Comparison of ENCODE assay signal across 25 mouse cellular contexts in the genomic region with DNA sequence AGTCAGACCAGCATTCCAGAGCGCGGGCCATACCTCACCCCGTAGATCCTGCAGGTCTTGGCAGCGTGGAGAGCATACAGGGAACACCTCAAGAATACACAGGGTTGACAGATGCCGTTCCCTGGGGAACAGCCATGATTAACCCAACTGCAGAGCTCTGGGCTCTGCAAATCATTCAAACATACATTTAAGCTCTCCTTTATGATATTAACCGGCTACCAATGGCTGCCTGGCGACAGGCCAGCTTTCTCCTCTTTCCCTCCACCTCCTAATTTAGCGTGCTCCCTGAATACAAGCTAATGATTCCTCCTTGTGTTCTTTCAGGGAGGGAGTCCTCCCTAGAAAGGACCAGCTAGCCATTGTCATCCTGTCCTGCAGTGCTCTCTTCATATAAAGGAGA.
A peak's percentile ranks its signal among the peaks of the same experiment; 100 is the strongest.
DNase-seq lines count a peak whose midpoint lies in the region; ATAC-seq lines count a peak whose summit lies in the region.
"Had no signal": no experiment of that assay in that cellular context is flagged by ENCODE, and none has a peak within 500 bp of the region (broad histone marks: within the 10 kb centered on the region; RNA-seq: fewer than 3 reads in every experiment).

No protein-coding gene starts in this region.

- H3K27me3 ChIP-seq in forebrain, embryonic 14.5 days (replicated peaks; ENCODE audit: control insufficient read depth, insufficient read depth, low read length): no peaks in the 10 kb centered on the region
- H3K27me3 ChIP-seq in forebrain, embryonic 15.5 days: no peaks in the 10 kb centered on the region
- no peaks in the 10 kb centered on the region for H3K27me3 ChIP-seq in neural tube, embryonic 11.5 days (ENCODE audit: control insufficient read depth, insufficient read depth, low read length)
- H3K27me3 ChIP-seq in neural tube, embryonic 15.5 days (replicated peaks): no peaks in the 10 kb centered on the region
- peaks cover 11% of the 10 kb centered on the region for H3K27me3 ChIP-seq in liver, embryonic 12.5 days (replicated peaks)
- H3K27me3 ChIP-seq: kidney, embryonic 15.5 days; limb, embryonic 15.5 days; neural tube, embryonic 12.5 days had no signal

- intact Hi-C loops in left cerebral cortex, postnatal 4 days (cut with DNase I): no loop called here

- no peak for ATAC-seq in forebrain, embryonic 14.5 days
- ATAC-seq in forebrain, embryonic 15.5 days (replicated peaks): no peak
- no peak for ATAC-seq in neural tube, embryonic 11.5 days (ENCODE audit: insufficient read depth, low FRiP score, low TSS enrichment)
- no peak for ATAC-seq in neural tube, embryonic 15.5 days (ENCODE audit: low FRiP score)
- ATAC-seq in liver, embryonic 12.5 days: no peak
- ATAC-seq: forebrain, embryonic 16.5 days had no signal

- DNase-seq in forebrain, embryonic 14.5 days (ENCODE audit: low spot score): peak; percentile 51
- DNase-seq in left cerebral cortex, postnatal 4 days: peak; percentile 8
- no peak for DNase-seq in left cerebral cortex, adult 18-20 months (ENCODE audit: low spot score in 2 of 2)
- DNase-seq in neural tube, embryonic 11.5 days (ENCODE audit: low spot score): peak; percentile 30
- DNase-seq in neural tube, embryonic 10.5 days (ENCODE audit: extremely low spot score, low spot score): no peak
- DNase-seq: adrenal gland, adult 8-10 months; cerebellum, adult 11-12 months; cerebellum, adult 9-11 months; embryo, embryonic 11 days; heart, adult 2 months; kidney, adult 11 months; kidney, postnatal 25 days; lung, adult 2 months; right cerebral cortex, postnatal 14 days had no signal

- whole genome bisulfite sequencing in forebrain, embryonic 14.5 days: 42% methylated on average over 8 of the region's 8 CpGs
- WGBS in forebrain, embryonic 15.5 days: 40% methylated on average over 8 of the region's 8 CpGs
- 68% methylated on average over 8 of the region's 8 CpGs for WGBS in neural tube, embryonic 11.5 days
- 45% methylated on average over 8 of the region's 8 CpGs for WGBS in neural tube, embryonic 15.5 days
- 66% methylated on average over 8 of the region's 8 CpGs for WGBS in liver, embryonic 12.5 days (ENCODE audit: insufficient replicate concordance)

- H3K4me3 ChIP-seq in forebrain, embryonic 14.5 days (ENCODE audit: low read depth, low read length): no peak overlapping the region
- H3K4me3 ChIP-seq in forebrain, embryonic 15.5 days: no peak overlapping the region
- H3K4me3 ChIP-seq in neural tube, embryonic 11.5 days (ENCODE audit: low read depth, low read length): no peak overlapping the region
- H3K4me3 ChIP-seq in neural tube, embryonic 15.5 days (replicated peaks): no peak overlapping the region
- no peak overlapping the region for H3K4me3 ChIP-seq in liver, embryonic 12.5 days
- H3K4me3 ChIP-seq: heart, adult 2 months; heart, embryonic 12.5 days; kidney, embryonic 15.5 days; left cerebral cortex, adult 2 months; limb, embryonic 15.5 days; neural tube, embryonic 12.5 days had no signal

- H3K4me2 ChIP-seq in forebrain, embryonic 14.5 days (ENCODE audit: low read length): no peak overlapping the region
- no peak overlapping the region for H3K4me2 ChIP-seq in forebrain, embryonic 15.5 days (replicated peaks)
- H3K4me2 ChIP-seq in neural tube, embryonic 11.5 days (ENCODE audit: low read depth): no peak overlapping the region
- H3K4me2 ChIP-seq in neural tube, embryonic 15.5 days: 0 out of 2 replicates have a peak overlapping the region, but pooled peaks have one; percentile 2
- H3K4me2 ChIP-seq in liver, embryonic 12.5 days: no peak overlapping the region
- H3K4me2 ChIP-seq: heart, embryonic 12.5 days; kidney, embryonic 15.5 days; limb, embryonic 15.5 days; midbrain, embryonic 11.5 days; neural tube, embryonic 12.5 days had no signal

- no peaks in the 10 kb centered on the region for H3K9me3 ChIP-seq in forebrain, embryonic 14.5 days (replicated peaks; ENCODE audit: control insufficient read depth, low read length)
- H3K9me3 ChIP-seq in forebrain, embryonic 15.5 days: no peaks in the 10 kb centered on the region
- no peaks in the 10 kb centered on the region for H3K9me3 ChIP-seq in neural tube, embryonic 11.5 days (ENCODE audit: control insufficient read depth, low read length)
- H3K9me3 ChIP-seq in neural tube, embryonic 15.5 days (replicated peaks): no peaks in the 10 kb centered on the region
- no peaks in the 10 kb centered on the region for H3K9me3 ChIP-seq in liver, embryonic 12.5 days (replicated peaks)
- H3K9me3 ChIP-seq: kidney, embryonic 15.5 days; limb, embryonic 15.5 days; neural tube, embryonic 12.5 days had no signal

- H3K9ac ChIP-seq in forebrain, embryonic 14.5 days (ENCODE audit: low read length): no peak overlapping the region
- no peak overlapping the region for H3K9ac ChIP-seq in forebrain, embryonic 15.5 days (replicated peaks)
- no peak overlapping the region for H3K9ac ChIP-seq in neural tube, embryonic 11.5 days (ENCODE audit: low read length)
- H3K9ac ChIP-seq in neural tube, embryonic 15.5 days (replicated peaks): no peak overlapping the region
- no peak overlapping the region for H3K9ac ChIP-seq in liver, embryonic 12.5 days
- H3K9ac ChIP-seq: heart, embryonic 12.5 days; kidney, embryonic 15.5 days; limb, embryonic 15.5 days; liver, embryonic 14.5 days; neural tube, embryonic 12.5 days had no signal

- no peak overlapping the region for H3K27ac ChIP-seq in forebrain, embryonic 14.5 days (ENCODE audit: low read depth, low read length)
- H3K27ac ChIP-seq in forebrain, embryonic 15.5 days (replicated peaks): no peak overlapping the region
- no peak overlapping the region for H3K27ac ChIP-seq in neural tube, embryonic 11.5 days (ENCODE audit: low read depth, low read length)
- H3K27ac ChIP-seq in neural tube, embryonic 15.5 days (replicated peaks): no peak overlapping the region
- no peak overlapping the region for H3K27ac ChIP-seq in liver, embryonic 12.5 days
- H3K27ac ChIP-seq: heart, adult 2 months; kidney, embryonic 15.5 days; left cerebral cortex, adult 2 months; limb, embryonic 15.5 days; liver, embryonic 14.5 days; neural tube, embryonic 12.5 days had no signal

- no peaks in the 10 kb centered on the region for H3K4me1 ChIP-seq in forebrain, embryonic 14.5 days (ENCODE audit: control insufficient read depth, insufficient read depth, low read length)
- H3K4me1 ChIP-seq in forebrain, embryonic 15.5 days: peaks cover 10% of the 10 kb centered on the region
- H3K4me1 ChIP-seq in neural tube, embryonic 11.5 days (ENCODE audit: control insufficient read depth, insufficient read depth, low read length): peaks cover 8% of the 10 kb centered on the region; the same call in 1 of the 2 replicates
- H3K4me1 ChIP-seq in neural tube, embryonic 15.5 days: peaks cover 12% of the 10 kb centered on the region
- H3K4me1 ChIP-seq in liver, embryonic 12.5 days: no peaks in the 10 kb centered on the region

- no peaks in the 10 kb centered on the region for H3K36me3 ChIP-seq in forebrain, embryonic 14.5 days (ENCODE audit: control insufficient read depth, insufficient read depth, low read length)
- H3K36me3 ChIP-seq in forebrain, embryonic 15.5 days: no peaks in the 10 kb centered on the region
- no peaks in the 10 kb centered on the region for H3K36me3 ChIP-seq in neural tube, embryonic 11.5 days (ENCODE audit: control insufficient read depth, insufficient read depth, low read length)
- no peaks in the 10 kb centered on the region for H3K36me3 ChIP-seq in neural tube, embryonic 15.5 days
- H3K36me3 ChIP-seq in liver, embryonic 12.5 days: no peaks in the 10 kb centered on the region
- H3K36me3 ChIP-seq: heart, embryonic 12.5 days; kidney, embryonic 15.5 days; limb, embryonic 15.5 days; neural tube, embryonic 12.5 days had no signal

Comparison
In these comparisons a context has a peak if more than half of its experiments do, and no peak if none do; other contexts are left out.
1. DNase-seq: peak in forebrain, embryonic 14.5 days (single experiment), left cerebral cortex, postnatal 4 days (single experiment) and neural tube, embryonic 11.5 days (single experiment); none in left cerebral cortex, adult 18-20 months (0 of 2) and neural tube, embryonic 10.5 days (single experiment).